Mouse (Mus musculus) intestine, embryonic 16.5 days (tissue): ENCODE results near the gene Kpnb1. TPM values are rescaled to one million over a fixed set of nuclear protein-coding genes. Genes with fewer than 3 reads are reported as not detected.
A peak's percentile ranks its signal among the peaks of the same experiment; 100 is the strongest.

ENCODE experiments used
- ATAC-seq: fragments of 200-750 bp; cut with Nextera tagmentation; 2 replicates; pipeline ENCODE4 v1.8.0; 2017; ENCODE audit warnings: moderate TSS enrichment, moderate library complexity
- H3K27ac ChIP-seq: fragments of 300-500 bp; sonication (generic); 2 replicates; pipeline ENCODE4 v1.5.1; 2014; ENCODE audit warnings: mild to moderate bottlenecking, low read length
- H3K27me3 ChIP-seq: fragments of 300-500 bp; sonication (generic); replicated peaks from 2 replicates; pipeline ENCODE4 v1.6.1; 2014; ENCODE audit warnings: low read length, control low read depth, mixed read lengths; ENCODE audit not compliant: control insufficient read depth, insufficient read depth
- H3K36me3 ChIP-seq: fragments of 300-500 bp; sonication (generic); 2 replicates; pipeline ENCODE4 v1.6.1; 2014; ENCODE audit warnings: low read length, control low read depth; ENCODE audit not compliant: control insufficient read depth, insufficient read depth
- H3K4me1 ChIP-seq: fragments of 300-500 bp; sonication (generic); 2 replicates; pipeline ENCODE4 v1.6.1; 2014; ENCODE audit warnings: low read length, control low read depth, mixed read lengths; ENCODE audit not compliant: control insufficient read depth, insufficient read depth
- H3K4me2 ChIP-seq: fragments of 300-500 bp; sonication (generic); 2 replicates; pipeline ENCODE4 v1.6.1; 2014; ENCODE audit warnings: low read depth, low read length, control low read depth
- H3K4me3 ChIP-seq: fragments of 300-500 bp; sonication (generic); 2 replicates; pipeline ENCODE4 v1.5.1; 2014; ENCODE audit warnings: mild to moderate bottlenecking, low read length
- H3K9ac ChIP-seq: fragments of 300-500 bp; sonication (generic); 2 replicates; pipeline ENCODE4 v1.6.1; 2014; ENCODE audit warnings: low read depth, low read length
- H3K9me3 ChIP-seq: fragments of 300-500 bp; sonication (generic); 2 replicates; pipeline ENCODE4 v1.6.1; 2016; ENCODE audit warnings: low read length, control low read depth; ENCODE audit not compliant: control insufficient read depth
- WGBS: fragments of 180-500 bp; shearing (Covaris S2); extraction: QIAGEN DNeasy Blood & Tissue Kit; methylation state at CpG from one replicate; pipeline ENCODE4 v1.1.7; 2014; 5-methylcytosine and 5-hydroxymethylcytosine counted together
- polyA plus RNA-seq: library from polyadenylated mRNA; unstranded; fragments of >200 nt; fragmentation: Nextera tagmentation; extraction: Ambion mirVana; gene quantifications from 2 replicates; pipeline ENCODE4 v1.2.1, GENCODE M21; 2015

The Kpnb1 gene
- polyA plus RNA-seq, 1 experiment from 2014 or later, result 36.3 TPM

DNA sequence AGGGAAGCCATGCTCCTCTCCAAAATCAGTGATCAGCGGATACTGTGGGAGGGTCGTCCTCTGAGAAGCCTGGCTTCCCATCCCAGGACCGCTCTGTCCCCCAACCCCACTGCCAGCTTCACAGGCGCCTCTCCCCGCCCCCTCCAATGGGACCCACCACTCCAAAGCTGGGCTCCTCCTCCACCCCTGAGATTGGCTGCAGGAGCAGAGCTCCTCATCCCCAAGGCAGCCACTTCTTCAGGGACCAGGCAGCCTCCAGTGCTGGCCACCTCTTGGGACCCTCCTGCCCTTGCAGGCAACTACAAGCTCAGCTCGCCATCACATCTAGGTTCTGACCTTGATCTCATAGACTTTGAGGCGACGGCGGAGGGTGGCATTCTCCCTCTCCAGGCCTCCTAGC is 38.7 kb downstream of the Kpnb1 start:
- no peaks in the 10 kb centered on the region for H3K9me3 ChIP-seq
- H3K27ac ChIP-seq, result peak overlapping the region; percentile 77
- H3K4me2 ChIP-seq, result peak overlapping the region; percentile 95
- peaks cover 4% of the 10 kb centered on the region; the same call in 1 of the 2 replicates for H3K27me3 ChIP-seq
- 36% methylated on average over 9 of the region's 9 CpGs for WGBS
- no peak for ATAC-seq
- H3K4me3 ChIP-seq, result peak overlapping the region; percentile 75
- peaks cover 33% of the 10 kb centered on the region for H3K4me1 ChIP-seq
- peak overlapping the region; percentile 79; the same call in 1 of the 2 replicates for H3K9ac ChIP-seq
- H3K36me3 ChIP-seq, result no peaks in the 10 kb centered on the region

DNA sequence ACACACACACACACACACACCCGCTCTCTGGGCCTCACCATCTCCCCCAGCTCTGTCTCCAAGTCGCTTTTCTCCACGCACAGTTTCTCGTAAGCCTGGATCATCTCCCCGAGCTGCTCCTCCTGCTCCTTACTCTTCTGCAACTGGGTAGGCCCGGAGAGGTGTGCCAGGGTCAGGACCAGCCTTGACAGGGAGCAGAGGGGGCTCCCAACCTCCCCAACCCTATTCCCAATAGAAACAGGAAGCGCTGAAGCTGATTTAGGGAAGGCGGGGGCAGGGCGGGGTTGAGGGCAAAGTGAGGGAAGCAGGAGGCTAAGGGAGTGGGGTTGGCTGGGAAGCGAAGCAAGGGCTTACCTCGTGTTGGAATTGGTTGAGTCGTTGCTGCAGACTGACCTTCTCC is 39.1 kb downstream of the Kpnb1 start:
- peaks cover 33% of the 10 kb centered on the region for H3K4me1 ChIP-seq
- peaks cover 4% of the 10 kb centered on the region; the same call in 1 of the 2 replicates for H3K27me3 ChIP-seq
- no peak for ATAC-seq
- WGBS, result 38% methylated on average over 12 of the region's 12 CpGs
- 0 out of 2 replicates have a peak overlapping the region, but pooled peaks have one; percentile 13 for H3K4me3 ChIP-seq
- H3K9me3 ChIP-seq, result no peaks in the 10 kb centered on the region
- H3K36me3 ChIP-seq, result no peaks in the 10 kb centered on the region
- H3K9ac ChIP-seq, result peak overlapping the region; percentile 79
- no peak overlapping the region for H3K27ac ChIP-seq
- peak overlapping the region; percentile 95 for H3K4me2 ChIP-seq

DNA sequence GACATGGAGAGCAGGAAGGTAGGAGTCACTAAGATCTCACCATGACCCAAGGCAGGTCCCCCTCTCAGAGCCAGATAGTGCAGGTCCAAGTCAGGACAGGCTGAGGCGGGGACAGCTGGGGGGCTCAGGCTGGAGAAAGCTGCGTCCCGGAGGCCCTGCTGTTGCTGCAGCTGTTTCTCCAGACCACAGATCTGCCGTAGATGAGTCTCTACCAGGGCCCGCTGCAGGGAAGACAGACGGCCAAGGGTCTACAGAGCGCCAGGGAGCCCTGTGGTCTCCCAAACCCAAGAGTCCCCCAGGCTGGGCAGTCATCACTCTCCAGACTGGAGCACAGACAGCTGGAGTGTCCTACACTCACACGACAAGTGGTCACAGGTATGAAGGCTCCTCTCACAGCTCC is 40.3 kb downstream of the Kpnb1 start:
- no peak for ATAC-seq
- Histone ChIP-seq H3K36me3 (no peaks in the 10 kb centered on the region), H3K4me1 (peaks cover 31% of the 10 kb centered on the region), H3K4me2 (no peak overlapping the region), H3K27me3 (peaks cover 4% of the 10 kb centered on the region; the same call in 1 of the 2 replicates), H3K4me3 (no peak overlapping the region), H3K27ac (no peak overlapping the region), H3K9me3 (no peaks in the 10 kb centered on the region), H3K9ac (no peak overlapping the region)
- 76% methylated on average over 8 of the region's 8 CpGs for WGBS

DNA sequence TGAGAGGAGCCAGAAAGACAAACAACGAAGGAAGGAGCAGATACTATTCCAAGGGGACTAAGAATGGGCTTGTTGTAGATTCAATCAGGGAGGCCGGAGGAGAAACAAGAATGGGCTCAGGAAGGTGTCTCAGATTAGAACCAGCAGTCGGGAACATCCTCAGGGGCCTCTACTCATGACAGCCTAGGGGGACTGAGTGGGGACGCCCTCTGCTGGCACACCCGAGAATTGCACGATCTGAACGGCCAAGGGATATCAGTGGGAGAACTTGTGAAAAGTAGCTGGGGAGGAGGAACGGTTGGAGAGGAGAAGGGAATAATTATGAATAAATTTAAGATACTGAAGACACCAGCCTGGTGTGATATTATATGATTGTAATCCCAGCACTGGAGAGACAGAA is 41.0 kb downstream of the Kpnb1 start:
- Histone ChIP-seq H3K27me3 (peaks cover 4% of the 10 kb centered on the region; the same call in 1 of the 2 replicates), H3K4me2 (no peak overlapping the region), H3K4me3 (no peak overlapping the region), H3K9ac (no peak overlapping the region), H3K27ac (no peak overlapping the region), H3K9me3 (no peaks in the 10 kb centered on the region), H3K4me1 (peaks cover 25% of the 10 kb centered on the region), H3K36me3 (no peaks in the 10 kb centered on the region; the same call in 1 of the 2 replicates)
- WGBS, result 7% methylated on average over 8 of the region's 8 CpGs
- ATAC-seq, result no peak

DNA sequence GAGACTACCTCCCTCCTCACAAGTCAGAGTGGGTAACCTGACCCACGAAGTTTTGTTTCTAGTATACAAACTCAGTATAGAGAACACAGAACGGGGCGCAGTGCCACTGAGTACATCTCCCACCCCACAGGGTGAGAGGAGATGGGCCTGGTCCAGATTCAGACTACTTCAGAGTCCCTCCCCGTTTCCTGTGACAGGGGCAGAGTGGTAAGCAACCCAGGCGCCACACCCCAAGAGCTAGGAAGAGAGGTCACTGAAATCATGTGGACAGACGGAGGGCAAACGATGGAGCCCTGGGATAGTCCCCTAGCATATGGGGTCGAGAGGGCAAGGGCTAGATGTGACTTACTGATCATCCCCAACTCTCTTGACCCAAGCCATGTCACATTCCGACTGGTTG is 41.7 kb downstream of the Kpnb1 start:
- WGBS, result 58% methylated on average over 9 of the region's 9 CpGs
- H3K9me3 ChIP-seq, result no peaks in the 10 kb centered on the region

DNA sequence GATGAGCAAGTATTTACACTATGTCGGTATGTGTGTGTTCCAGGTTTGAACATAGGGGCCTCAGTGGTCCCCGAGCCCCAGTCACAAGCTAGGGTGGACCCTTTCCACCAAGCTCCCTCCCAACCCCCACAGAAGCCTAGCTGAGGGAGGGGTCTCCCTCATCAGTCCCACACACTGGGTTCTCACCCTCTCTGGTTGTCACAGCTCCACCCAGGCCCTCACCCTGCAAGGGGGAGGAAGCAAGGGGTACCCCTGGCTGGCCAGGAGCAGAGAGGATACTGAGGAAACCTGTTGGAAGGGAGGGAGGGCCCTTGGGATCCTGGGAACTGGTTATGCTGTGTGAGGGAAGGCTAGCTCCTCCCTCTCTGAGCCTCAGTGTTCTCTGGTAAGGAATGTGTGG is 42.4 kb downstream of the Kpnb1 start:
- Histone ChIP-seq H3K27ac (no peak overlapping the region), H3K27me3 (peaks cover 1% of the 10 kb centered on the region; the same call in 1 of the 2 replicates), H3K9ac (no peak overlapping the region), H3K4me3 (no peak overlapping the region), H3K4me2 (no peak overlapping the region), H3K4me1 (peaks cover 21% of the 10 kb centered on the region), H3K36me3 (no peaks in the 10 kb centered on the region; the same call in 1 of the 2 replicates), H3K9me3 (no peaks in the 10 kb centered on the region)
- no peak for ATAC-seq
- 43% methylated on average over 2 of the region's 2 CpGs for WGBS

More for the DNA sequence above, 41.7 kb downstream of the Kpnb1 start:
- Histone ChIP-seq H3K9ac (no peak overlapping the region), H3K4me1 (peaks cover 21% of the 10 kb centered on the region), H3K27ac (no peak overlapping the region), H3K4me3 (no peak overlapping the region), H3K27me3 (peaks cover 4% of the 10 kb centered on the region; the same call in 1 of the 2 replicates), H3K36me3 (no peaks in the 10 kb centered on the region; the same call in 1 of the 2 replicates), H3K4me2 (no peak overlapping the region)
- no peak for ATAC-seq

DNA sequence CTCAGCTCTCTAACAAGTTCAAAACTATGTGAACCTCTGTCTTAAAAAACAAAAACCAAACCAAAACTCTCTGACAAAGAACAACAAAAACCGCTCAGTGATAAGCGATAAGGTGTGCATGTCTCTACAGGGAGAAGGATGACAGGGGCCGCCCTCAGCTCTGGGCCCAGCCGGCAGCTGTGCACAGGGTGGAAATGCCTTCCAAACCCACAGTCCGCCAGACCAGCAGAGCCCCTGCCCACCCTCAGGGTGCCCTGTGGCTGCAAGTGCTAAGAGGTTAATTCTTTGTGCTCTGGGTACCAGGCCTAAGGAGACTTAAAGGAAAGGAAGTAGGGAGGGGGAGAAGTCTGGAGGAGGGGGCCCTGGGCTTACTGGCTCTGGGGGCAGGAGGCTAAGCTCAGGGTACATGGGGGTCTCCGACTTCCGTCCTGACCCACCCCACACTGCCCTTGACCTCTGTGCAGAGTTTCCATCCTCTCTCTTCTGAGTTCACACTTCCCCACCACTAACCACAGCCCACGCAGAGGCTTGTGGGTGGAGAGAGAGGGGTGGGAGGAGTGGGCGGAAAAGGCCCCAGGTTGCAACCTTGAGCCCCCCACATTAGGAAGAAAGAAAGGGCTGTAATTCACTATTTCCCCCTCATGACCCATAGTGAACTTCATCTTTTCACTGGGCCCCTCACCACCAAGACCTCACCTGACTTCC is 44.3 kb downstream of the Kpnb1 start:
- Histone ChIP-seq H3K27me3 (peaks cover 13% of the 10 kb centered on the region; the same call in 1 of the 2 replicates), H3K9ac (no peak overlapping the region)
- WGBS, result 76% methylated on average over 9 of the region's 9 CpGs

DNA sequence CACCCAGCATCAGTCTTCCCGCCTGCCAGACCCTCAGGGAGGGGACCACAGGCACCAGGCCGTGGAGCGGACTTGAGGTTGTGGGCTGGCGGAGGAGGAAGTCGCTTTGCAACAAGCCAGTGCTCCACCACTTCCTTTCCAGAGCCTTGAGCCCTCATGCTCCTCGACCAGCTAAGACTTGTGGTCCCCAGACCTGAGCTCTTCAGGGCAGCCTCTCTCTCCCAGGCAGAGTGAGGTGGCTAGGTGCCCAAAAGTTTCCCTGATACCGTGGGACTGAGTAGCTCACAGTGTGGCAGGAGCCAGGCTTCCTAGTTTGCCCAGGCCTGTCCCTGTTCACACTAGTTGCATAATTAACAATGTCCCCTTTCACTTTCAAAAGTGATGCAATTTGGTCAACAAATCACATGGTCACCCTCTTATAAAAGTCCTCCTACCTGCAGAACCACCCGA is 45.5 kb downstream of the Kpnb1 start:
- Histone ChIP-seq H3K4me3 (no peak overlapping the region), H3K27ac (no peak overlapping the region), H3K27me3 (peaks cover 21% of the 10 kb centered on the region; the same call in 1 of the 2 replicates), H3K36me3 (no peaks in the 10 kb centered on the region; the same call in 1 of the 2 replicates), H3K4me1 (peaks cover 14% of the 10 kb centered on the region; the same call in 1 of the 2 replicates), H3K4me2 (no peak overlapping the region), H3K9ac (no peak overlapping the region), H3K9me3 (no peaks in the 10 kb centered on the region)
- WGBS, result 68% methylated on average over 8 of the region's 8 CpGs
- ATAC-seq, result no peak

More for the DNA sequence above, 44.3 kb downstream of the Kpnb1 start:
- no peaks in the 10 kb centered on the region for H3K9me3 ChIP-seq
- H3K4me2 ChIP-seq, result no peak overlapping the region
- no peak overlapping the region for H3K4me3 ChIP-seq
- peaks cover 14% of the 10 kb centered on the region; the same call in 1 of the 2 replicates for H3K4me1 ChIP-seq
- H3K36me3 ChIP-seq, result no peaks in the 10 kb centered on the region; the same call in 1 of the 2 replicates
- H3K27ac ChIP-seq, result no peak overlapping the region
- no peak for ATAC-seq

DNA sequence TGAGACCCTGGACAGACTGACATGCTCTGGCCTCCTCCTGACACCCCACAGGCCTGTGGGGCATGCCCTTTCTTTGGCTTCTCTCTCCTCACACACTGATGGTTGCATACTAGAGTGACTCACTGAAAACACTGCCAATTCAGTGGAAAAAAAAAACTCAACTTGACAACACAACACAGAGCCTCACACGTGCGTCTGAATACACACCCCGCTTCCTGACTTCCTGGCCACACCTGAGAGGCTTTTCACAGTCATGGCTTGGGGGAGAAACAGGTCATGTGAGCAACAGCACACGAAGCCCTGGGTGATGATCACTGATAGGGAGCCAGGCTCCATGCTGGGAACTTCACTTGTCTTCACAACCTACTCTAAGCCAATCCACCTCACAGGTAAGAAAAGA is 46.9 kb downstream of the Kpnb1 start:
- Histone ChIP-seq H3K9me3 (no peaks in the 10 kb centered on the region), H3K4me3 (no peak overlapping the region), H3K4me1 (peaks cover 4% of the 10 kb centered on the region; the same call in 1 of the 2 replicates), H3K36me3 (no peaks in the 10 kb centered on the region; the same call in 1 of the 2 replicates), H3K27ac (no peak overlapping the region), H3K4me2 (no peak overlapping the region), H3K9ac (no peak overlapping the region), H3K27me3 (peaks cover 23% of the 10 kb centered on the region; the same call in 1 of the 2 replicates)
- WGBS, result 67% methylated on average over 4 of the region's 4 CpGs
- no peak for ATAC-seq
